Mouse (Mus musculus) ES-E14 (cell line): ENCODE data around the gene Med13l.

Source experiments
- ZC3H11A ChIP-seq: IDR thresholded peaks from 2 replicates; pipeline ENCODE4 v1.6.1; 2012; ENCODE audit warnings: low read depth, mild to moderate bottlenecking, inconsistent platforms, low read length, borderline replicate concordance
- ZNF384 ChIP-seq: IDR thresholded peaks from 2 replicates; pipeline ENCODE4 v1.6.1; 2012; ENCODE audit warnings: low read depth, low read length, inconsistent platforms

DNA sequence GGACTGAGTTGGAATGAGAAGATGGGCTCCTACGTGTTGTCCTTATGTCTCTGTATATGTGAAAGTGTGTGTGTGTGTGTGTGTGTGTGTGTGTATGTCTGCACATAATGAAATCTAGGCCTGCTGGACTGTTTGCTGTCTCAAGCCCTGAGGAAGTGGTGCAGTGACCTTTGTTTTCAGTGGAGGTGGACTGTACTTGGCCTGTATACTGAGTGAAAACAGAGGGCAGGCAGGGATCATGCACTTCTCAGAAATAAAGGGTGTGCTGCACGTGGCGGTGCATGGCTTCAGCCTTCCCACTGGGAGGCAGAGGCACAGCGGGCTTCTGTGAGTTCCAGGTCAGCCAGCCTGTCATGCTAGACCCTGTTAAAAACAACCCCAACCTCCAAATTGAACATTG, 11.0 kb downstream of the Med13l start:
- no peak for TF ChIP-seq ZC3H11A
- no peak for TF ChIP-seq ZNF384
